In the genomic region with DNA sequence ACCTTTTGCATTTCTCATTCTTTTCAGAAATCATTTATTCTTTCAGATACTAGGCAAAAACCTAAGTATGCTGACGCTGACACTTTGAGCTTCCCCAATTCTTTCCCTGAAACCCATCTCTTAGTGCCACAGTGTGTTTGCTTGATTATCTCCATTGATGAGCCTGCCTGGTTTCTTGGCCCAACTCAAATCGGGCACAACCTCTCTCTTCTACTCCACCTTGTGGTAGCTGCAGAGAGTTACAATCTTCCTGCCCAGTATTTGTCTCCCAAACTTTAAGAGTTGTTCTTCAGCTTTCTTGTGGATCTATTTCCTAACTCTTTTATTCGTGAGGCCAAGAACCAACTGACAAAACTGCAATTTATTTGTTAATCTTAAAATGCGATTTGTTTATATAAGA, we compare ENCODE assay signal across 7 mouse cellular contexts.
DNase-seq lines count a peak whose midpoint lies in the region.

No protein-coding gene starts in this region.

- DNase-seq in kidney, adult 9 months = peak; percentile 13
- DNase-seq in kidney, adult 18-20 months = no peak
- peak; percentile 50 for DNase-seq in CD4-positive, CD25-positive, alpha-beta regulatory T cell, adult 2 months (ENCODE audit: low read depth, low spot score)
- peak; percentile 49 for DNase-seq in R1 (ENCODE audit: low read depth, low spot score)
- DNase-seq in embryo, embryonic 9.5 days (ENCODE audit: extremely low spot score) = peak; percentile 25
- peak; percentile 40 for DNase-seq in lung, postnatal 10 days
- DNase-seq in right cerebral cortex, postnatal 4 days = no peak

Comparison
In these comparisons a context has a peak if more than half of its experiments do, and no peak if none do; other contexts are left out.
1. DNase-seq: peak in kidney, adult 9 months (single experiment), CD4-positive, CD25-positive, alpha-beta regulatory T cell, adult 2 months (single experiment), R1 (single experiment), embryo, embryonic 9.5 days (single experiment) and lung, postnatal 10 days (single experiment); none in kidney, adult 18-20 months (single experiment) and right cerebral cortex, postnatal 4 days (single experiment).